Mouse (Mus musculus) lung, adult 2 months (tissue): ENCODE data around the gene Olfr638.

Source experiments
- CTCF ChIP-seq: fragments of 200-500 bp; IDR thresholded peaks from 2 replicates; pipeline ENCODE4 v1.5.1; 2011; ENCODE audit warnings: mild to moderate bottlenecking, low read length, control low read depth; ENCODE audit not compliant: insufficient read depth
- POLR2A ChIP-seq: fragments of 200-500 bp; IDR thresholded peaks from 2 replicates; pipeline ENCODE4 v1.6.1; 2011; ENCODE audit warnings: low read depth, mild to moderate bottlenecking, control low read depth, low read length, borderline replicate concordance; ENCODE audit errors: extremely low read depth

GRCm38 (mm10) chr7:103999124-103999523 is 578 bp downstream of the Olfr638 start:
- no peak for TF ChIP-seq CTCF
- no peak for TF ChIP-seq POLR2A
